Mouse (Mus musculus) mouse embryonic stem cell (cell line): ENCODE data around the gene Edf1.
"Not testable (repeated sequence)": the region's sequence is repeated elsewhere in the genome, so short reads cannot be mapped to it uniquely, and the experiment has no call there.

Experiments
- in situ Hi-C, 2 experiments: fragments of 300-500 bp; cut with MboI; formaldehyde crosslinking; loops; 1 replicate in 1 of 2; 3 replicates in 1 of 2; pipeline ENCODE4 v1.14.3; 2019 to 2020; ENCODE audit warnings: low sequenced_read_pairs in 2 of 2, low pct_unique_long_range_greater_than_20kb in 1 of 2, mixed read lengths in 1 of 2; ENCODE audit not compliant: unreplicated experiment in 1 of 2

The Edf1 gene

GRCm38 (mm10) chr2:25557221-25557963 is at the start of gene Edf1:
TSS of gene Edf1 (plus strand) at chr2:25557847.
- in situ Hi-C loops, result no loop called here

GRCm38 (mm10) chr2:25509912-25510311 is 47.7 kb upstream of the Edf1 start:
- in situ Hi-C loops, result no loop called here

- in situ Hi-C loops, result no loop called here
Measured at GRCm38 (mm10) chr2:25526510-25527302, 30.9 kb upstream of the Edf1 start.

- in situ Hi-C loops, result no loop called here
Measured at GRCm38 (mm10) chr2:25533707-25534106, 23.9 kb upstream of the Edf1 start.

GRCm38 (mm10) chr2:25534178-25534865 is 23.3 kb upstream of the Edf1 start:
- in situ Hi-C loops, result no loop called here

- in situ Hi-C loops, result no loop called here
Measured at GRCm38 (mm10) chr2:25534866-25535182, 22.8 kb upstream of the Edf1 start.

- in situ Hi-C loops, result no loop called here
Measured at GRCm38 (mm10) chr2:25536531-25536930, 21.1 kb upstream of the Edf1 start.

GRCm38 (mm10) chr2:25540541-25540948 is 17.1 kb upstream of the Edf1 start:
- in situ Hi-C loops, result no loop called here

GRCm38 (mm10) chr2:25541644-25542367 is 15.8 kb upstream of the Edf1 start:
- in situ Hi-C loops, result no loop called here

GRCm38 (mm10) chr2:25545996-25546810 is 11.4 kb upstream of the Edf1 start:
- in situ Hi-C loops, result no loop called here

GRCm38 (mm10) chr2:25546811-25547491 is 10.7 kb upstream of the Edf1 start, which contains the start of gene Traf2:
TSS of gene Traf2 (minus strand) at chr2:25546940.
- in situ Hi-C loops, result no loop called here

GRCm38 (mm10) chr2:25549021-25549991 is 8.3 kb upstream of the Edf1 start:
- in situ Hi-C loops, result no loop called here

- in situ Hi-C loops, result no loop called here
Measured at GRCm38 (mm10) chr2:25551186-25551585, 6.5 kb upstream of the Edf1 start.

- in situ Hi-C loops, result not testable (repeated sequence)
Measured at GRCm38 (mm10) chr2:25553171-25553786, 4.4 kb upstream of the Edf1 start.

GRCm38 (mm10) chr2:25555479-25555878 is 2.2 kb upstream of the Edf1 start:
- in situ Hi-C loops, result not testable (repeated sequence)

- in situ Hi-C loops, result no loop called here
Measured at GRCm38 (mm10) chr2:25556296-25556695, 1.4 kb upstream of the Edf1 start.
